Mouse (Mus musculus) MEL (cell line): Measurements from ENCODE around the gene Acox2. TPM values are rescaled to one million over a fixed set of nuclear protein-coding genes. Genes with fewer than 3 reads are reported as not detected.

ENCODE experiments used
- DNase-seq: peaks from one replicate; pipeline ENCODE4 v3.0.0; 2011; ENCODE audit warnings: low read depth, low spot score
- H3K27ac ChIP-seq: 2 replicates; pipeline ENCODE4 v1.5.1; 2012; ENCODE audit warnings: low read depth, mild to moderate bottlenecking, control low read depth, low read length, moderate library complexity; ENCODE audit not compliant: control insufficient read depth
- H3K27me3 ChIP-seq, 2 experiments: fragments of 150-350 bp in 1 of 2; sonication (generic) in 1 of 2; 2 replicates each; pipeline ENCODE4 v1.6.1; 2012; ENCODE audit warnings: low read length in 2 of 2, mild to moderate bottlenecking in 2 of 2, improper control_type of control experiment in 1 of 2, moderate library complexity in 1 of 2; ENCODE audit not compliant: insufficient read depth in 2 of 2, control insufficient read depth in 1 of 2
- H3K36me3 ChIP-seq, 2 experiments: 2 replicates each; pipeline ENCODE4 v1.6.1; 2012 to 2014; ENCODE audit warnings: low read length in 2 of 2, improper control_type of control experiment in 1 of 2, inconsistent platforms in 1 of 2, mild to moderate bottlenecking in 1 of 2; ENCODE audit not compliant: insufficient read depth in 2 of 2, control insufficient read depth in 1 of 2
- H3K4me1 ChIP-seq, 2 experiments: fragments of 150-350 bp in 1 of 2; sonication (generic) in 1 of 2; 2 replicates each; pipeline ENCODE4 v1.6.1; 2012; ENCODE audit warnings: low read length in 2 of 2, improper control_type of control experiment in 1 of 2, mild to moderate bottlenecking in 1 of 2; ENCODE audit not compliant: insufficient read depth in 2 of 2, control insufficient read depth in 1 of 2
- H3K4me3 ChIP-seq, 2 experiments: fragments of 150-350 bp in 1 of 2; sonication (generic) in 1 of 2; 2 replicates each; pipeline ENCODE4 v1.5.1; 2012; ENCODE audit warnings: low read depth in 2 of 2, low read length in 2 of 2, mild to moderate bottlenecking in 2 of 2, moderate library complexity in 2 of 2, control low read depth in 1 of 2, improper control_type of control experiment in 1 of 2; ENCODE audit not compliant: control insufficient read depth in 1 of 2, insufficient read depth in 1 of 2
- H3K79me2 ChIP-seq: 2 replicates; pipeline ENCODE4 v1.6.1; 2012; ENCODE audit warnings: mild to moderate bottlenecking, low read length, moderate library complexity; ENCODE audit not compliant: control insufficient read depth, poor library complexity, insufficient read depth
- H3K9ac ChIP-seq: 2 replicates; pipeline ENCODE4 v1.6.1; 2012; ENCODE audit warnings: low read depth, mild to moderate bottlenecking, control low read depth, low read length, moderate library complexity; ENCODE audit not compliant: control insufficient read depth, poor library complexity, severe bottlenecking
- H3K9me3 ChIP-seq: fragments of 150-350 bp; sonication (generic); replicated peaks from 2 replicates; pipeline ENCODE4 v1.6.1; 2012; ENCODE audit warnings: mild to moderate bottlenecking, low read length, improper control_type of control experiment, moderate library complexity; ENCODE audit not compliant: insufficient read depth
- BHLHE40 ChIP-seq: IDR thresholded peaks from 2 replicates; pipeline ENCODE4 v1.6.1; 2012; ENCODE audit warnings: low read depth, mild to moderate bottlenecking, inconsistent platforms, low read length, improper control_type of control experiment, borderline replicate concordance
- E2F4 ChIP-seq: IDR thresholded peaks from 2 replicates; pipeline ENCODE4 v1.6.1; 2011; ENCODE audit warnings: low read depth, low read length, improper control_type of control experiment, borderline replicate concordance
- ELF1 ChIP-seq: IDR thresholded peaks from 2 replicates; pipeline ENCODE4 v1.6.1; 2014; ENCODE audit warnings: low read depth, mild to moderate bottlenecking, inconsistent platforms, low read length, improper control_type of control experiment, moderate library complexity
- EP300 ChIP-seq, 2 experiments: IDR thresholded peaks; 2 replicates each; pipeline ENCODE4 v1.6.1; 2011; ENCODE audit warnings: improper control_type of control experiment in 2 of 2, low read length in 2 of 2, low read depth in 1 of 2, mild to moderate bottlenecking in 1 of 2
- GABPA ChIP-seq: IDR thresholded peaks from 2 replicates; pipeline ENCODE4 v1.6.1; 2012; ENCODE audit warnings: low read depth, mild to moderate bottlenecking, inconsistent platforms, low read length, improper control_type of control experiment, moderate library complexity
- HCFC1 ChIP-seq: IDR thresholded peaks from 2 replicates; pipeline ENCODE4 v1.6.1; 2012; ENCODE audit warnings: low read depth, mild to moderate bottlenecking, inconsistent platforms, low read length, improper control_type of control experiment, moderate library complexity
- MAX ChIP-seq: IDR thresholded peaks from 2 replicates; pipeline ENCODE4 v1.6.1; 2011; ENCODE audit warnings: low read length, improper control_type of control experiment
- MEF2A ChIP-seq: IDR thresholded peaks from 2 replicates; pipeline ENCODE4 v1.6.1; 2014; ENCODE audit warnings: low read depth, mild to moderate bottlenecking, inconsistent platforms, low read length, improper control_type of control experiment; ENCODE audit not compliant: poor library complexity, insufficient replicate concordance, severe bottlenecking; ENCODE audit errors: extremely low read depth
- POLR2AphosphoS5 ChIP-seq: IDR thresholded peaks from 2 replicates; pipeline ENCODE4 v1.6.1; 2012; ENCODE audit warnings: low read depth, borderline replicate concordance, mild to moderate bottlenecking, inconsistent platforms, low read length, moderate library complexity, mixed read lengths
- RCOR1 ChIP-seq: IDR thresholded peaks from 2 replicates; pipeline ENCODE4 v1.6.1; 2012; ENCODE audit warnings: low read depth, mild to moderate bottlenecking, inconsistent platforms, low read length, improper control_type of control experiment
- SMC3 ChIP-seq: IDR thresholded peaks from 2 replicates; pipeline ENCODE4 v1.6.1; 2011; ENCODE audit warnings: low read depth, low read length, improper control_type of control experiment
- UBTF ChIP-seq: IDR thresholded peaks from 2 replicates; pipeline ENCODE4 v1.6.1; 2012; ENCODE audit warnings: low read depth, mild to moderate bottlenecking, inconsistent platforms, low read length, improper control_type of control experiment, moderate library complexity, borderline replicate concordance; ENCODE audit not compliant: insufficient read depth
- USF1 ChIP-seq: IDR thresholded peaks from 2 replicates; pipeline ENCODE4 v1.6.1; 2014; ENCODE audit warnings: low read depth, mild to moderate bottlenecking, inconsistent platforms, low read length, improper control_type of control experiment, moderate library complexity
- USF2 ChIP-seq, 2 experiments: IDR thresholded peaks; 2 replicates each; pipeline ENCODE4 v1.6.1; 2011 to 2012; ENCODE audit warnings: improper control_type of control experiment in 2 of 2, low read length in 2 of 2, borderline replicate concordance in 1 of 2, inconsistent platforms in 1 of 2, low read depth in 1 of 2, mild to moderate bottlenecking in 1 of 2; ENCODE audit not compliant: insufficient read depth in 1 of 2
- ZNF384 ChIP-seq: IDR thresholded peaks from 2 replicates; pipeline ENCODE4 v1.6.1; 2012; ENCODE audit warnings: low read depth, mild to moderate bottlenecking, inconsistent platforms, low read length, improper control_type of control experiment
- polyA plus RNA-seq, 2 experiments: library from polyadenylated mRNA; stranded (reverse) in 1 of 2; unstranded in 1 of 2; fragments of >175 nt in 1 of 2; fragments of >200 nt in 1 of 2; gene quantifications; 2 replicates each; pipeline versions ENCODE4 v1.2.1 to v1.2.4; 2012; ENCODE audit warnings: low replicate concordance in 2 of 2, low read depth in 1 of 2; ENCODE audit not compliant: insufficient read length in 2 of 2, insufficient read depth in 1 of 2, missing spikeins in 1 of 2
- total RNA-seq: library from RNA; depleted of rRNA; stranded (reverse); fragments of 300-350 nt; gene quantifications from 2 replicates; pipeline ENCODE4 v1.2.3, GENCODE M21; 2012

Gene Acox2
- total and polyA plus RNA-seq, 3 experiments = 0.43 TPM; not detected in 2

- TF ChIP-seq USF2 (IDR thresholded peaks at IDR 0.05; ENCODE audit: borderline replicate concordance in 1 of 2, insufficient read depth in 1 of 2, low read depth in 1 of 2, low read length in 2 of 2) = no peak
- TF ChIP-seq EP300 (IDR thresholded peaks at IDR 0.05; ENCODE audit: low read depth in 1 of 2, low read length in 2 of 2) = no peak
- no peak for TF ChIP-seq ELF1
- no peak overlapping the region for H3K9ac ChIP-seq
- no peak overlapping the region for H3K27ac ChIP-seq
- no peak overlapping the region for H3K4me3 ChIP-seq
- no peaks in the 10 kb centered on the region for H3K4me1 ChIP-seq
- H3K27me3 ChIP-seq = no peaks in the 10 kb centered on the region; a peak in 1 of 4 replicates
- no peak for DNase-seq
- no peaks in the 10 kb centered on the region for H3K79me2 ChIP-seq
- no peaks in the 10 kb centered on the region for H3K9me3 ChIP-seq
- H3K36me3 ChIP-seq = no peaks in the 10 kb centered on the region
Measured at GRCm38 (mm10) chr14:8257521-8258334, 1.4 kb downstream of the Acox2 start.

GRCm38 (mm10) chr14:8256881-8257280, 2.3 kb downstream of the Acox2 start:
- no peaks in the 10 kb centered on the region for H3K79me2 ChIP-seq
- H3K9me3 ChIP-seq = no peaks in the 10 kb centered on the region
- no peak for DNase-seq
- no peak overlapping the region for H3K4me3 ChIP-seq
- no peak overlapping the region for H3K27ac ChIP-seq
- no peaks in the 10 kb centered on the region; a peak in 1 of 4 replicates for H3K27me3 ChIP-seq
- TF ChIP-seq MEF2A (no peak), RCOR1 (no peak)
- no peaks in the 10 kb centered on the region for H3K4me1 ChIP-seq
- no peaks in the 10 kb centered on the region for H3K36me3 ChIP-seq
- no peak overlapping the region for H3K9ac ChIP-seq

GRCm38 (mm10) chr14:8256072-8256471, 3.1 kb downstream of the Acox2 start:
- H3K27me3 ChIP-seq = no peaks in the 10 kb centered on the region; a peak in 1 of 4 replicates
- no peak for TF ChIP-seq BHLHE40
- no peak for TF ChIP-seq USF2 (IDR thresholded peaks at IDR 0.05; ENCODE audit: borderline replicate concordance in 1 of 2, insufficient read depth in 1 of 2, low read depth in 1 of 2, low read length in 2 of 2)
- no peak for TF ChIP-seq MAX
- TF ChIP-seq ELF1 = no peak
- no peak for TF ChIP-seq UBTF
- TF ChIP-seq GABPA = no peak
- TF ChIP-seq EP300 (IDR thresholded peaks at IDR 0.05; ENCODE audit: low read depth in 1 of 2, low read length in 2 of 2) = no peak
- no peak for TF ChIP-seq E2F4
- no peak for TF ChIP-seq HCFC1
- TF ChIP-seq USF1 = no peak
- no peak for TF ChIP-seq SMC3
- TF ChIP-seq POLR2AphosphoS5 = no peak
- TF ChIP-seq ZNF384 = no peak
- no peak overlapping the region for H3K4me3 ChIP-seq

More at GRCm38 (mm10) chr14:8256072-8256471, 3.1 kb downstream of the Acox2 start:
- no peaks in the 10 kb centered on the region for H3K9me3 ChIP-seq
- H3K4me1 ChIP-seq = no peaks in the 10 kb centered on the region
- no peak overlapping the region for H3K27ac ChIP-seq
- no peak for DNase-seq
- no peak overlapping the region for H3K9ac ChIP-seq
- H3K79me2 ChIP-seq = no peaks in the 10 kb centered on the region
- H3K36me3 ChIP-seq = no peaks in the 10 kb centered on the region
